Mouse (Mus musculus) urinary bladder, postnatal 25 days (tissue): ENCODE results near the gene Ist1.

Experiments
- DNase-seq: peaks from one replicate; pipeline ENCODE4 v3.0.0; 2022; ENCODE audit warnings: low spot score

The Ist1 gene

DNA sequence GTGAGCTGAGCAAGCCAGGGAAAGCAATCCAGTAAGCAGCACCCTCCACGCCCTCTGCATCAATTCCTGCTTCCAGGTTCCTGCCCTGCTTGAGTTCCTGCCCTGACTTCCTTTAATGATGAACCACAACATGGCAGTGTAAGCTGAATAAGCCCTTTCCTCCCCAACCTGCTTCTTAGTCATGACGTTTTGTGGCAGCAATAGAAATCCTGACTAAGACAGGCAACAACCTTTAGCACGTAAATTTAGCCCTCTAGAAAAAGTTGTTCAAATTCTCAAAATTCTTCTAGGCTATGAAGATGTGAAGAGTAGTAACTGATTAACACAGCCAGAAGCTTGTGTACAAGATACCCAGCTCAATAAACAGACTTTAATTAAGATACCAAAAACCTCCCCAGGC is 11.5 kb downstream of the Ist1 start:
- no peak for DNase-seq

DNA sequence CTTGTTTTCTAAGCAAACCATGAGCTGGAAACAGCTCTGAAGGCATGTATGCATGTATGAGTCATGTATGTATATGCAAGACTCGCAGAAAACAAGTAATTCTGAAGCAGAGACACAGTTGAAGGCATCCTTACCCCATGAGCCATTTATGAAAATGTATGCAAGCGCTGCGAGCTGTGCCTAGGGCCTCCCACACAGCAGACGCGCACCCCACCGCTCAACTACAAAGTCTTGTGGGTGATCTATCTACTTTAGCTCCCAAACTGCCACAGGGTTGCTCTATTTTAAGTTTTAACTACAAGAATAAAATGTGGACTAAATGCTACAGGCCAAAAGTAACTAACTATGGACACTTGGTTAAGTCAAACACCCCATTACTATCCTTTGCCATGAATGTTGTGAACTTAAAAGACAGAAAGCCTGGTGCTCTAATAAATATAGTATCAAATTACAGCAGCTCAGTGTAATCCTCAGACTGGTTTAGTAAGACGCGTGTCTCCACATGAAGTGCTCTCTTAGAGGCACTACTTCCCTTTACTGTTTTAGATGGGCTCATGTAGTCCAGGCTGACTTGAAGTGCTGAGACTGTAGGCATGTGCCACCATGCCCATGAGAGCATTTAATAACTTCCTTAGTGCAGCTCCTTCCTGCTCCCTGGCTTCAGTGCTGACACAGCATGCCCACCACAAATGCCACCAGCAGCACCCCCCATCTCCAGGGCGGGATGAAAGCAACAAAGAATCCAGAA is 17.0 kb downstream of the Ist1 start:
- no peak for DNase-seq

- no peak for DNase-seq
Measured at GRCm38 (mm10) chr8:109673596-109673995, 19.5 kb downstream of the Ist1 start.

DNA sequence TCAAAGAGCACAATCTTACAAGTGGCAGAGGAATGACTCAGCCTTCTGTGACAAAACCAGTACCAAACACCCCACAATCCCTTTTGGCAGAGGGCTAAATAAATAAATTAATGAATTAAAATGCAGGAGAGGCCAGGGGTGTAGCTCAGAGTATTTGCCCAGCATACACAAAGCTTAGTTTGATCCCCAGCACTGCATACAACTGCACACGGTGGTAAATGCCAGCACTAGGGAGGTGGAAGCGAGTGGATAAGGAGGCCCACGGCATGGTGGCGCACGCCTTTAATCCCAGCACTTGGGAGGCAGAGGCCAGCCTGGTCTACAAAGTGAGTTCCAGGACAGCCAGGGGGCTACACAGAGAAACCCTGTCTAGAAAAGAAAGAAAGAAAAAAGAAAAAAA is 20.4 kb downstream of the Ist1 start:
- no peak for DNase-seq

DNA sequence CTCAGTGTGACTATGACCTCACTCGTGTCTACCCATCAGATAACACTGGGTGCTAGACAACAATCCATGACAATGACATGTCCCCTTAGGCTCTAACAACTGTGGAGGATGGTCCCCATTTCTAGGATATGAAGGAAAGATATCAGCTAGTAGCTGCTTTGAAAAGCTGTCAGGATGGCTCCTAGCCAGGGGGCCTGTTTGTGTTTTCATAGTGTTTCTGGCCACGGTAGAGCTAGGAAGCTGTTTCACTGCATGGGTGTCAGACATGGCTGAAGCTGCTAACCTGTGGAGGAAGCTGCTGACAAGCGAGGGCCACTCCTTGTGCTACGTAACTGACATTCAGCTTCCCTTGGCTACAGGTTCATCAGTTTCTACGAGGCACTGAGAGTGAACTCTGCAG is 26.4 kb downstream of the Ist1 start:
- DNase-seq: no peak

- DNase-seq: no peak
Measured at GRCm38 (mm10) chr8:109662328-109662727, 30.7 kb downstream of the Ist1 start.

GRCm38 (mm10) chr8:109656860-109657259 is 36.2 kb downstream of the Ist1 start:
- no peak for DNase-seq

DNA sequence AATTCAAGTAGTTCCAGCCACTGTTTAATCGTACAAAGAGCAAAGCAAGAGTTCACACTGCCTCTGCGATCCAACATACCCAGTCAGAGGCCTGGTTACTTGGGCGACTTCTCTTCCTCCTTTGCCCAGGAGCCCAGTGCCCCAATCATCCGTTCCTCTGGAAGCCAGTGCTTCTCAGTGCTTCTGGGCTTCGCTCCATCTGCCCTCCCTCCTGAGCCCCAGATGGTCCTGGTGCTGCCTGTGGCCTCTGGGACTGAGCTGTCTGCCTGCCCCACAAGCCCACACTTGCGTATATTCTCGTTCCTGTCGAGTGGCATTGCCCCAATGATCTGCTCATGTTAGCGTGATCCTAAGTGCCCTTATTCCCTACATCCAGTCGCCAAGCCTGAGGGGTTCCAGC is 42.3 kb downstream of the Ist1 start:
- DNase-seq: no peak

GRCm38 (mm10) chr8:109648469-109648868 is 44.6 kb downstream of the Ist1 start:
- DNase-seq: no peak

- DNase-seq: no peak
Measured at GRCm38 (mm10) chr8:109647331-109647730, 45.7 kb downstream of the Ist1 start.

DNA sequence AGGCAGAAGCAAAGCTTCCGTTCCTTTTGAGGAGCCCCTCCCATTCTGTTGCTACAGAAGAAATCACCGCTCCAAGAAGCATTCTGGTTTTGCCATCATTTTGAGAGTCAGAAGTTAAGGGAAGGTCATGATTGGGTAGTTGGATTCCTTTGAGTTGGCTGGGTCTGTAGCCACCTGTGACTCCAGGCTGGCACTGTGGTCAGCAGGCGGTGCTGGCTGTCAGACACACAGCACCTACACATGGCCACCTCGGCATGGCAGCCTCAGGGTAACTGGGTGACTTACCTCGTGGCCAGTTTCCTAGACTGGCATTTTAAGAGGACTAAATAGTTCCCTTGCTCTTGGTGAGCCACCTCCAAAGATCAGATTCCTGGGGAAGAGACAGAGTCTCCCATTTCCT is 51.8 kb downstream of the Ist1 start:
- DNase-seq: no peak

DNA sequence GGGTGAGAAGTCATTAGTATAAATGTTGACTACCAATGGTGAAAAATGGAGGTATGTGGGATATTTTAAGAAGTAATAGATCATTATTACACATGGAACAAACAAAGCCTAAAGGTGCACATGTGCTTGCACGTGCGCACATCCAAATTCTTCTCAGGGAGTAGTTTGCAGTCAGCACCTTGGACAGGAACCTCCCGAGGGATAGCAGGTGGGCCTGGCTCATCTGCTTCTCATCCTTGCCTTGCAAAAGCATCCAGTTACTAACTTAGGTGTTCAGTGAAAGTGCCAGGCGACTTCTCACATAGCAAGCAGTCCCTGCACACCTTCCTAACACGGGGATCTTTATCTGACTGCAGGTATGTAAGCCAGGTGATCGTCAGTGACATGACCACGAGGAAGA is 52.6 kb downstream of the Ist1 start:
- DNase-seq: no peak

DNA sequence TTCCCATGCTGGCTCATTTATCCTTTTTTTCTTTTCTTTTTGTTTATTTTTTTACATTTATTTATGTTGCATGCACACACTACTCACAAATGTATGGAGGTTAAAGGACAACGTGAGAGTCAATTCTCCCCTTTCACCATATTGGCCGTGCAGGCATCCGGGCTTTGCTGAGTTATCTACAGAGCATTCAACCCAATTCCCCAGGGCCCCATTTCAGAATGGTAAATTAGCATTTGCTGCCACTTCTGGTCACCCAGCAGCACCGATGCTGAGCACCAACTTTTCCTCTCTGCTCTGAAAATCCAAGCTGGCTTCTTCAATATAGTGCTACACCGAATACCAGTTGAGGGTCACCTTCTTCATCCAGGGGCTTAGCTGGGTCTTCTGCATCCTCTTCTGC is 54.2 kb downstream of the Ist1 start:
- no peak for DNase-seq

GRCm38 (mm10) chr8:109635146-109635545 is 57.9 kb downstream of the Ist1 start:
- no peak for DNase-seq

DNA sequence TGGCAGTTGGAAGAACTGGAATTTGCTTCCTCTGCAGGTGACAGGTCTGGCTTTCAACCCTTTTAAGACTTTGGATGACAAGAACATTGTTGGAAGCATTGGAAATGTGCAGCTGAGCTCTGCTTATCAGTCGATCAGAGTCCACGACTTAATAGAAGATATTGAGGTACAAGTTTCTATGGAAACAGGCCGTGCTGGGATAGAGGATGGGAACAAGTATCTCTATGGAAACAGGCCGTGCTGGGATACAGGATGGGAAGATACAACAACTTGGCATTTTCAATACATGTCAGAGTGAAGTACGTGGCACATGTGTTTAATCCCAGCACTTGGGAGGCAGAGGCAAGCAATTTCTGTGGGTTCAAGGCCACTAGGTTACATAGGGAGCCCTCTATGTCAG is 60.6 kb downstream of the Ist1 start:
- DNase-seq: no peak

GRCm38 (mm10) chr8:109628638-109629037 is 64.4 kb downstream of the Ist1 start:
- no peak for DNase-seq
